Comparison of ENCODE assay signal across 15 mouse cellular contexts in genomic region chr17:78643853-78644475, GRCm38 (mm10).
DNase-seq lines count a peak whose midpoint lies in the region; ATAC-seq and TF ChIP-seq lines count a peak whose summit lies in the region.
"Had no signal": no experiment of that assay in that cellular context is flagged by ENCODE, and none has a peak within 500 bp of the region (broad histone marks: within the 10 kb centered on the region; RNA-seq: fewer than 3 reads in every experiment).

No protein-coding gene starts in this region.

- intact Hi-C loops in gastrocnemius, postnatal 36 days (cut with DNase I) = no loop called here
- intact Hi-C loops in heart, postnatal 36 days (cut with DNase I) = no loop called here

- peak; percentile 17 to 35 for DNase-seq in layer of hippocampus, adult 2 months (ENCODE audit: low spot score in 2 of 2)
- DNase-seq in layer of hippocampus, postnatal 10 days (ENCODE audit: low spot score in 2 of 2) = no peak
- peak; percentile 19 for DNase-seq in cerebellum, adult 11-12 months
- DNase-seq in gastrocnemius, postnatal 36 days = no peak
- DNase-seq in heart, postnatal 36 days = no peak
- DNase-seq in left cerebral cortex, adult 9 months (ENCODE audit: low spot score in 2 of 2) = no peak
- DNase-seq: gastrocnemius, adult 2 months; kidney, adult 2 months; liver; thymus, postnatal 4 days had no signal

- ATAC-seq in forebrain, embryonic 15.5 days (replicated peaks) = peak; percentile 75
- ATAC-seq in midbrain, embryonic 15.5 days (replicated peaks) = 0 out of 2 replicates have a peak, but pooled peaks have one; percentile 2
- ATAC-seq: activated CD4-positive, CD25-positive, alpha-beta regulatory T cell, adult 4 months had no signal

- no peaks in the 10 kb centered on the region for H3K9me3 ChIP-seq in forebrain, embryonic 15.5 days
- H3K9me3 ChIP-seq in midbrain, embryonic 15.5 days = no peaks in the 10 kb centered on the region
- H3K9me3 ChIP-seq: G1E; lung, embryonic 15.5 days had no signal

- H3K4me2 ChIP-seq in forebrain, embryonic 15.5 days (replicated peaks) = no peak overlapping the region
- no peak overlapping the region for H3K4me2 ChIP-seq in midbrain, embryonic 15.5 days
- H3K4me2 ChIP-seq: lung, embryonic 15.5 days had no signal

- no peak overlapping the region for H3K9ac ChIP-seq in forebrain, embryonic 15.5 days (replicated peaks)
- H3K9ac ChIP-seq in midbrain, embryonic 15.5 days = no peak overlapping the region
- H3K9ac ChIP-seq: lung, embryonic 15.5 days had no signal

- H3K4me1 ChIP-seq in forebrain, embryonic 15.5 days = no peaks in the 10 kb centered on the region
- H3K4me1 ChIP-seq in midbrain, embryonic 15.5 days = no peaks in the 10 kb centered on the region

- no peaks in the 10 kb centered on the region for H3K27me3 ChIP-seq in forebrain, embryonic 15.5 days
- no peaks in the 10 kb centered on the region for H3K27me3 ChIP-seq in midbrain, embryonic 15.5 days (replicated peaks)
- H3K27me3 ChIP-seq: lung, embryonic 15.5 days had no signal

- no peak for TF ChIP-seq CTCF in layer of hippocampus, adult 2 months (conservative IDR thresholded peaks at IDR 0.05)

- H3K27ac ChIP-seq in layer of hippocampus, adult 2 months = no peak overlapping the region
- no peak overlapping the region for H3K27ac ChIP-seq in forebrain, embryonic 15.5 days (replicated peaks)
- no peak overlapping the region for H3K27ac ChIP-seq in midbrain, embryonic 15.5 days
- H3K27ac ChIP-seq: gastrocnemius, adult 2 months; lung, embryonic 15.5 days had no signal

- WGBS in forebrain, embryonic 15.5 days = 76% methylated on average over 17 of the region's 17 CpGs
- WGBS in midbrain, embryonic 15.5 days = 75% methylated on average over 17 of the region's 17 CpGs

- H3K4me3 ChIP-seq in layer of hippocampus, adult 2 months = no peak overlapping the region
- no peak overlapping the region for H3K4me3 ChIP-seq in forebrain, embryonic 15.5 days
- no peak overlapping the region for H3K4me3 ChIP-seq in midbrain, embryonic 15.5 days
- H3K4me3 ChIP-seq: gastrocnemius, adult 2 months; lung, embryonic 15.5 days had no signal

- peaks cover 10% of the 10 kb centered on the region; the same call in 1 of the 2 replicates for H3K36me3 ChIP-seq in forebrain, embryonic 15.5 days
- H3K36me3 ChIP-seq in midbrain, embryonic 15.5 days (replicated peaks) = 0 out of 2 replicates have a peak, but pooled peaks cover 5% of the 10 kb centered on the region

Comparison
In these comparisons a context has a peak if more than half of its experiments do, and no peak if none do; other contexts are left out.
1. DNase-seq: peak in layer of hippocampus, adult 2 months (2 of 2) and cerebellum, adult 11-12 months (single experiment); none in layer of hippocampus, postnatal 10 days (0 of 2), gastrocnemius, postnatal 36 days (0 of 2), heart, postnatal 36 days (0 of 2) and left cerebral cortex, adult 9 months (0 of 2).